28 mouse cellular contexts compared by ENCODE assay signal in genomic region chr6:73209598-73209997, GRCm38 (mm10). TPM values are rescaled to one million over a fixed set of nuclear protein-coding genes. Genes with fewer than 3 reads are reported as not detected.
DNase-seq lines count a peak whose midpoint lies in the region; ATAC-seq lines count a peak whose summit lies in the region.
"Had no signal": no experiment of that assay in that cellular context is flagged by ENCODE, and none has a peak within 500 bp of the region (broad histone marks: within the 10 kb centered on the region; RNA-seq: fewer than 3 reads in every experiment).

No protein-coding gene starts in this region.

- H3K4me3 ChIP-seq in liver, embryonic 11.5 days (ENCODE audit: low read depth, low read length): no peak overlapping the region
- H3K4me3 ChIP-seq: embryonic facial prominence, embryonic 13.5 days; embryonic facial prominence, embryonic 15.5 days; erythroblast, embryonic 14.5 days; forebrain, embryonic 10.5 days; forebrain, embryonic 12.5 days had no signal

- H3K27me3 ChIP-seq in liver, embryonic 11.5 days (replicated peaks; ENCODE audit: control insufficient read depth, insufficient read depth, low read length): no peaks in the 10 kb centered on the region
- H3K27me3 ChIP-seq: CH12.LX; embryonic facial prominence, embryonic 13.5 days; embryonic facial prominence, embryonic 15.5 days; forebrain, embryonic 12.5 days; Patski had no signal

- H3K36me3 ChIP-seq in liver, embryonic 11.5 days (ENCODE audit: control insufficient read depth, insufficient read depth, low read length): no peaks in the 10 kb centered on the region
- H3K36me3 ChIP-seq: embryonic facial prominence, embryonic 13.5 days; embryonic facial prominence, embryonic 15.5 days; forebrain, embryonic 10.5 days; forebrain, embryonic 12.5 days; G1E had no signal

- DNase-seq in frontal cortex, postnatal 25 days (ENCODE audit: low spot score in 2 of 2): no peak
- DNase-seq in right cerebral cortex, postnatal 25 days: peak; percentile 5
- DNase-seq in right cerebral cortex, postnatal 14 days: no peak
- DNase-seq in naive thymus-derived CD4-positive, alpha-beta T cell, adult 2 months (ENCODE audit: low read depth): peak; percentile 16
- DNase-seq in liver, embryonic 11.5 days (ENCODE audit: low spot score): no peak
- DNase-seq: adrenal gland, adult 8-10 months; adrenal gland, postnatal 14 days; adrenal gland, postnatal 36 days; B cell, adult 2 months; cerebellum, adult 11 months; cerebellum, adult 18-20 months; cerebellum, adult 8-10 months; cerebellum, adult 9-11 months; cerebellum, postnatal 14 days; cerebellum, postnatal 36 days; embryo, embryonic 11 days had no signal

- H3K4me1 ChIP-seq in liver, embryonic 11.5 days (replicated peaks; ENCODE audit: control insufficient read depth, insufficient read depth, low read length): no peaks in the 10 kb centered on the region
- H3K4me1 ChIP-seq: embryonic facial prominence, embryonic 13.5 days; embryonic facial prominence, embryonic 15.5 days; forebrain, embryonic 10.5 days; forebrain, embryonic 12.5 days had no signal

- peak; percentile 59 for ATAC-seq in frontal cortex, adult (ENCODE audit: low TSS enrichment)
- no peak for ATAC-seq in liver, embryonic 11.5 days (replicated peaks; ENCODE audit: low FRiP score)
- ATAC-seq: forebrain, embryonic 14.5 days; forebrain, embryonic 16.5 days; Patski had no signal

- no peaks in the 10 kb centered on the region for H3K9me3 ChIP-seq in liver, embryonic 11.5 days (ENCODE audit: control insufficient read depth, low read length)
- H3K9me3 ChIP-seq: embryonic facial prominence, embryonic 15.5 days; forebrain, embryonic 10.5 days; forebrain, embryonic 12.5 days had no signal

- WGBS in liver, embryonic 11.5 days: 90% methylated on average over 6 of the region's 6 CpGs

- no peak overlapping the region for H3K4me2 ChIP-seq in liver, embryonic 11.5 days
- H3K4me2 ChIP-seq: embryonic facial prominence, embryonic 13.5 days; embryonic facial prominence, embryonic 15.5 days; forebrain, embryonic 12.5 days had no signal

- no peak overlapping the region for H3K9ac ChIP-seq in liver, embryonic 11.5 days (ENCODE audit: low read depth, low read length)
- H3K9ac ChIP-seq: embryonic facial prominence, embryonic 13.5 days; embryonic facial prominence, embryonic 15.5 days; forebrain, embryonic 12.5 days had no signal

- H3K27ac ChIP-seq in liver, embryonic 11.5 days (ENCODE audit: low read depth, low read length): no peak overlapping the region
- H3K27ac ChIP-seq: embryonic facial prominence, embryonic 13.5 days; embryonic facial prominence, embryonic 15.5 days; forebrain, embryonic 10.5 days; forebrain, embryonic 12.5 days had no signal

RNA-seq across cellular contexts. Expression of gene Dnah6, which starts 11.9 kb away (rescaled TPM):
- polyA plus RNA-seq in liver, embryonic 11.5 days (2014; fragmentation: Nextera tagmentation; extraction: Ambion mirVana): 0.01 and 0.03 TPM in 2 replicates
- polyA plus RNA-seq: CD4-positive, CD25-positive, alpha-beta regulatory T cell, adult 4 months; embryonic facial prominence, embryonic 13.5 days had no signal

RNA-seq across cellular contexts. Expression of gene Suclg1, which starts 38.6 kb away (rescaled TPM):
- 188 and 206 TPM in 2 replicates for polyA plus RNA-seq in liver, embryonic 11.5 days (2014; fragmentation: Nextera tagmentation; extraction: Ambion mirVana)

Comparison
In these comparisons a context has a peak if more than half of its experiments do, and no peak if none do; other contexts are left out.
1. DNase-seq: peak in right cerebral cortex, postnatal 25 days (single experiment) and naive thymus-derived CD4-positive, alpha-beta T cell, adult 2 months (single experiment); none in frontal cortex, postnatal 25 days (0 of 2), right cerebral cortex, postnatal 14 days (single experiment) and liver, embryonic 11.5 days (single experiment).